In genomic region chr13:34345128-34346085, GRCm38 (mm10) we compare ENCODE assay signal across 8 mouse cellular contexts. TPM values are rescaled to one million over a fixed set of nuclear protein-coding genes. Genes with fewer than 3 reads are reported as not detected.
DNase-seq lines count a peak whose midpoint lies in the region; ATAC-seq and TF ChIP-seq lines count a peak whose summit lies in the region.

Gene Slc22a23 (minus strand): TSS chr13:34345182.

- H3K9me3 ChIP-seq in ES-E14 (ENCODE audit: control insufficient read depth, insufficient read depth, low read depth, low read length) = no peaks in the 10 kb centered on the region
- no peaks in the 10 kb centered on the region for H3K9me3 ChIP-seq in forebrain, embryonic 16.5 days (ENCODE audit: control insufficient read depth, low read length)
- H3K9me3 ChIP-seq in lung, embryonic 16.5 days (ENCODE audit: control insufficient read depth, low read length) = no peaks in the 10 kb centered on the region

- peak within 1 kb of the TSS; percentile 86 for H3K4me2 ChIP-seq in forebrain, embryonic 16.5 days (ENCODE audit: low read length)
- peak within 1 kb of the TSS; percentile 90 for H3K4me2 ChIP-seq in lung, embryonic 16.5 days (ENCODE audit: low read depth, low read length)

- in situ Hi-C loops in ES-E14 (cut with MboI; ENCODE audit: low sequenced_read_pairs in 2 of 2, unreplicated experiment in 2 of 2) = no loop called here

- peak; percentile 78 for TF ChIP-seq CTCF in layer of hippocampus, adult 2 months (conservative IDR thresholded peaks at IDR 0.05)

- H3K27ac ChIP-seq in ES-E14 (ENCODE audit: insufficient read depth, low read depth, low read length, poor library complexity, severe bottlenecking) = no peak within 1 kb of the TSS
- peak within 1 kb of the TSS; percentile 80 for H3K27ac ChIP-seq in forebrain, embryonic 16.5 days (ENCODE audit: low read length)
- peak within 1 kb of the TSS; percentile 95 for H3K27ac ChIP-seq in layer of hippocampus, adult 2 months
- peak within 1 kb of the TSS; percentile 70 for H3K27ac ChIP-seq in lung, embryonic 16.5 days (ENCODE audit: low read length)

- WGBS in forebrain, embryonic 16.5 days = 2% methylated on average over 42 of the region's 69 CpGs
- WGBS in lung, embryonic 16.5 days = 3% methylated on average over 31 of the region's 69 CpGs

- peaks cover 0 to 7% of the 10 kb centered on the region in 2 experiments; a peak in 1 of 4 replicates for H3K4me1 ChIP-seq in ES-E14 (ENCODE audit: control insufficient read depth in 2 of 2, insufficient read depth in 2 of 2, low read length in 2 of 2, poor library complexity in 1 of 2)
- peaks cover 41% of the 10 kb centered on the region for H3K4me1 ChIP-seq in forebrain, embryonic 16.5 days (replicated peaks; ENCODE audit: control insufficient read depth, insufficient read depth, low read length)
- H3K4me1 ChIP-seq in lung, embryonic 16.5 days (replicated peaks; ENCODE audit: control insufficient read depth, insufficient read depth, low read length) = peaks cover 22% of the 10 kb centered on the region

- DNase-seq in ES-E14 (ENCODE audit: low read depth, low spot score) = peak; percentile 56
- peak; percentile 86 to 94 for DNase-seq in cerebellum, adult 18-20 months
- peak; percentile 40 for DNase-seq in heart, postnatal 25 days (ENCODE audit: low spot score)
- peak; percentile 59 to 72 for DNase-seq in layer of hippocampus, adult 2 months (ENCODE audit: low spot score in 2 of 2)
- peak; percentile 75 for DNase-seq in retina, embryonic 14.5 days (ENCODE audit: low spot score)
- DNase-seq in thymus, postnatal 25 days = peak; percentile 75

- H3K36me3 ChIP-seq in ES-E14 (ENCODE audit: control insufficient read depth, insufficient read depth, low read length, poor library complexity, severe bottlenecking) = no peaks in the 10 kb centered on the region
- H3K36me3 ChIP-seq in forebrain, embryonic 16.5 days (ENCODE audit: control insufficient read depth, insufficient read depth) = no peaks in the 10 kb centered on the region
- no peaks in the 10 kb centered on the region for H3K36me3 ChIP-seq in lung, embryonic 16.5 days (ENCODE audit: control insufficient read depth, insufficient read depth, low read length)

- peak within 1 kb of the TSS; percentile 78 for H3K9ac ChIP-seq in ES-E14 (ENCODE audit: insufficient read depth, low read depth, low read length, poor library complexity, severe bottlenecking)
- peak within 1 kb of the TSS; percentile 90 for H3K9ac ChIP-seq in forebrain, embryonic 16.5 days (replicated peaks; ENCODE audit: low read depth, low read length)
- H3K9ac ChIP-seq in lung, embryonic 16.5 days (ENCODE audit: low read length) = peak within 1 kb of the TSS; percentile 81

- H3K4me3 ChIP-seq in ES-E14 (ENCODE audit: insufficient read depth in 1 of 2, low read depth in 1 of 2, low read length in 2 of 2, poor library complexity in 1 of 2, severe bottlenecking in 1 of 2) = peak within 1 kb of the TSS; percentile 83 to 93
- H3K4me3 ChIP-seq in forebrain, embryonic 16.5 days (replicated peaks; ENCODE audit: low read length) = peak within 1 kb of the TSS; percentile 91
- H3K4me3 ChIP-seq in layer of hippocampus, adult 2 months = peak within 1 kb of the TSS; percentile 90
- peak within 1 kb of the TSS; percentile 75 for H3K4me3 ChIP-seq in lung, embryonic 16.5 days (ENCODE audit: low read length)

- peak; percentile 72 for ATAC-seq in forebrain, embryonic 16.5 days
- ATAC-seq in lung, embryonic 16.5 days (ENCODE audit: low read depth) = peak; percentile 88

- intact Hi-C loops in heart, postnatal 25 days (cut with DNase I) = loop anchor here (1.0 to 10.0 kb wide), 5 partner anchors 153 to 529 kb away; partner anchors contain the start of gene Prpf4b

- no peaks in the 10 kb centered on the region for H3K27me3 ChIP-seq in forebrain, embryonic 16.5 days (replicated peaks; ENCODE audit: control insufficient read depth, insufficient read depth, low read length)
- peaks cover 18% of the 10 kb centered on the region; the same call in 1 of the 2 replicates for H3K27me3 ChIP-seq in lung, embryonic 16.5 days (ENCODE audit: control insufficient read depth, insufficient read depth, low read depth, low read length)

TF ChIP-seq in ES-E14, 5 proteins besides CTCF, POLR2A, EP300 and RAD21:
- TF ChIP-seq CHD2 (IDR thresholded peaks at IDR 0.05; ENCODE audit: low read depth, low read length) (no peak), HCFC1 (IDR thresholded peaks at IDR 0.05; ENCODE audit: borderline replicate concordance, insufficient read depth, low read length) (no peak), MAFK (IDR thresholded peaks at IDR 0.05; ENCODE audit: insufficient read depth, low read depth, low read length) (no peak), ZC3H11A (IDR thresholded peaks at IDR 0.05; ENCODE audit: borderline replicate concordance, low read depth, low read length) (no peak), ZNF384 (IDR thresholded peaks at IDR 0.05; ENCODE audit: low read depth, low read length) (no peak)

RNA-seq across cellular contexts. Expression of gene Slc22a23, which starts in this region (rescaled TPM):
- 5.1 and 5.9 TPM in 2 replicates for total RNA-seq in ES-E14 (2012; rRNA removed)
- polyA plus RNA-seq in forebrain, embryonic 16.5 days (2015; fragmentation: Nextera tagmentation; extraction: Ambion mirVana) = 11.2 and 13.0 TPM in 2 replicates
- 10 to 100 TPM in 1 of 2 experiments, 1 to 10 TPM in 1; 8.6 to 10.7 TPM for total RNA-seq in heart, postnatal 25 days (2021)
- 10 to 100 TPM; 31.6 to 34.8 TPM for total RNA-seq in layer of hippocampus, adult 2 months (2021)
- 3.8 and 4.4 TPM in 2 replicates for polyA plus RNA-seq in lung, embryonic 16.5 days (2015; fragmentation: Nextera tagmentation; extraction: Ambion mirVana)

Comparison
In these comparisons a context has a peak if more than half of its experiments do, and no peak if none do; other contexts are left out.
1. DNase-seq: peak in every context shown above with its lines; median percentile 90 in cerebellum, adult 18-20 months; 75 in retina, embryonic 14.5 days; 75 in thymus, postnatal 25 days; 66 in layer of hippocampus, adult 2 months; 56 in ES-E14; 40 in heart, postnatal 25 days.